Mouse (Mus musculus): ENCODE measurements around the gene Sc5d.

DNA sequence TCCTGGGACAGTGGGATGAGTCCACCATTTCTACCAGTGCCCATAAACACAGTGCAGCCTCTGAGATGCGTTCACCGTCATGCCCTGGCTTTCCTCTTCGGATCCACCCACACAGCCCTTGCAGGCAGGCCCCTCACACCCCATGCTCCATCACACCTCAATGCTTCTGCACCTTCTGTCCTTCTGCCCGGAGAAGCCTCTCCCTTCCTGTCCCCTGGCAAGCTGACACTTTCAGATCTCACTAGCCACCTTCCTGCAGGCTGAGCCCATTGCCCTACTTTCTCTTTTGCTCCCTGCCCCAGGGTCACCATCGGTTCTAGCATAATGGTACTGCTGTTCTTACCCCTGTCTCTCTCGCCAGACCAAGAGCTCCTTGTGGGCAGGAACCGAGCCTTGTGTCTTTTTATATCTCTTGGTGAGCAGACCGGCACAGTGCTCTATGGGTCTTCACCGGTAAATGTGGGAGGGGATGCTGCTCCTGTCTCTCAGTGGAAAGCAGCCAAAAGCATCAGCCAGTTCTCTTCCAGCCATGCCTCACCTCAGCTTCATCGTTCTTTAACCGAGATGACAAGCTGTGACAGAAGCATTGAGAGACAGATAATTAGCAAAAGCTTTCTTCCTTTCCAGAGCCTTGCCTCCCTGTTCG lies 34.5 kb downstream of the Sc5d start:
- no peak for TF ChIP-seq POLR2A (IDR thresholded peaks at IDR 0.05; ENCODE audit: insufficient read depth, low read depth, low read length)
- TF ChIP-seq CTCF (IDR thresholded peaks at IDR 0.05; ENCODE audit: insufficient read depth, low read depth, low read length), result no peak
